Mouse (Mus musculus): ENCODE results near the gene Sf1. TPM values are rescaled to one million over a fixed set of nuclear protein-coding genes. Genes with fewer than 3 reads are reported as not detected.

Sf1 gene
- polyA plus RNA-seq, 2 experiments from 2014 or later = 55.3 to 56.7 TPM

DNA sequence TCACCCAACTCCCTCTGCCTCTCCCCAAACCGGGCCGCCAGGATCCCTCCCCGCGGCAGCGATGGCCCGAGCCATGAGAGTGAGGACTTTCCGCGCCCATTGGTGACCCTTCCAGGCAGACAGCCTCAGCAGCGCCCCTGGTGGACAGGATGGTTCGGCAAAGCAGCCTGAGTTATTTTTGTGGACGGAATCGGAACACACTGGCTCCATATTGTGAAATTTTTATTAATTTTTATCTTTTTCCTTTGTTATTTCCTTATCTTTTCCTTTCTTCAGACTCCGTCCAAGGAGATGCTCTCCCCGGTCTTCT is 12.7 kb downstream of the Sf1 start:
- ATAC-seq = no peak

DNA sequence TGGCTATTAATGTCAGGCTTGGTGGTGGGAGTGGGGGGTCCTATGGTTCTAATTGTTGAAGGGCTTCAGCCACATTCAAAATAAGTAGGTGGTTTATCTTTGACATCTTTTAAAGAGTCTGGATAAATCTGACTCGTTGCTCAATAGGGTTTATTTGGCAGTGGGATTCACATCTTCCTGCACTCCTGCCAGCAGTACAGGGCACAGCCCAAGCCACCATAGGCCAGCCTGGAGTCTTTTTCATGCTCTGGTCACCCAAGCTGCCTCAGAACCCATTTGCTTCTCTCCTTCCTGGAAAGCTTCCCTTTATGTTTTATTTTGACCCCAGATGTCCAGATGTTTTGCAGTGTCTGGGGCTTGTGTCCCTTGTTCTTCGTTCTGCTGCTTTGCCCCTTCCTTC is 13.2 kb downstream of the Sf1 start:
- no peak for ATAC-seq

DNA sequence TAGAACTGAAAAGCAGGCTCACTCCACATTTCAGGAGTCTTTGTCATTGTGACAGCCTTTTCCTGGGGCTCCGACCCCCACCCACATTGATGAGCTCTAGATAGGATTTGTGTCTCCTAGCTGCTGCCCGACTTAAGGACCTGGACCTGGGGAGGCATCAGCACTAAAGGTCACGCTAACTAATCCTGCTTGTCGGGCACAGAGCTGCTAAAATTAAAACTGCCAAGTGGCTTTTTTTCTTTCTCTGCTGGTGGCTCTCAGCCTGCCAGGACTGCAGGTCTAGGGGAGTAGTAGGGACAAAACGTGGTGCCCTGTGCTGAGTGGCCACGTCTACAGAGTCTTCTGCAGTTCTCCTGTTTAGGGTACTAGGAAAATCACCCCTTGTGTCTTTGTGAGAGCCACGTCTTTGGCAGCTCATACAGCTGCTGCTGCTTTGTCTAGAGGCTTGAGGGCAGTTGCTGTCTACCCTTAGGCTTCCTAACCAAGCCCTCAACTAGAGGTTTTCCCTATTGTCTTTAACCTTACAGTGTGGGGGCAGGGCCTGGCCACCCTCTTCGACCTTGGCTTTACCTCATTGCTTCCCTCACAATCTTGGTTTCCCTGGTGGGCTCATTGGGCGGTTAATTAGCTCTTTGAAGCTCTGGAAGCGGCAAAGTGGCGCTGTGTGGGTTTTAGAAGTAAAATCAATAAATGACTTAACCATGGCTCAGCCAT is 14.0 kb downstream of the Sf1 start:
- ATAC-seq = no peak

DNA sequence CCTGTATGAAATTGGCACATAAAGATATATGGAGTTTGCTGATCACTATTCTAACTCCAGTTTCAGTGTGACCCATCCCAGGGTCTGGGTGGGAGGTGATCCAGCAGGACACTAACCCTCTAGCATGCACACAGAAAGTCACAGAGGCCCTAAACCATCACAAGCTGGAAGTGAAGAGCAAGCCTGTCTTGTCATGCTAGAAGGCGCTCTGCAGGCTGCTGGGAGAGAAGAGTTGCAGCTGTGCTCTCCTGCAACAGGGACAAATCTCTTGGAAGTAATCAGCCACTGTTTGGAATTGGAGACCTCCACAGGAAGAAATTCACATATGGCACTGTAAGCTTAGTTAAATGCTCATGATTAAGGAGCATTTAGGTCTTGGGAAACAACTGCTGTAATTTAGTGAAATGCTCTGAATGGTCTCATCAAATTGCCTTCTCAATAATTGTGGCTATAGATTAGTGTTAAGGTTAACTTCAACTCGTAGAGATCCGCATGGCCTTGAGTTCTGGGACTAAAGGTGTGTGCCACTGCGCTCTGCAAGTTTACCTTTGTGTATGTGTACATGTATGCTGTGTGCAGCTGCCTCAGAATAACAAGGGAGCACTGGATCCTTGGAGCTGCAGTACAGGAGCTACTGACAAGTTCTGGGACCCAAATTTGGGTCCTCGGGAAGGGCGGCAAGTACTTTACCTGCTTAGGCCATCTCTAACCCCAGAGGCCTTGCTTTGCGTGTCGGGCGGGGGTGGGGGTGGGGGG is 17.1 kb downstream of the Sf1 start:
- no peak for ATAC-seq

DNA sequence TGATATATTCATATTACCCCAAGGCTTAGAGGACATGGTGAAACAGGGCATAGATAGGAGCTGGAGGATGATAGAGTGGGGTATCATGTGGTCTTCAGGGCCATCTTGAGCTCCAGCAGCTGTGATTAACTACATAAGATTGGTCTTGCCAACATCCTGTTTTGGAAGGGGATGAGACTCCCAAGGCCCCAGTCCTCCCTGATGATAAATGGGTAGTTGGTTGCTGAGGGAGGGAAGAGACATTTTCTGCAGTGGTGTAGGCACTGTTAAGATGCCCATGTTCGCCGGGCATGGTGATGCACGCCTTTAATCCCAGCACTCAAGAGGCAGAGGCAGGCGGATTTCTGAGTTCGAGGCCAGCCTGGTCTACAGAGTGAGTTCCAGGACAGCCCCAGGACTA is 17.7 kb downstream of the Sf1 start:
- ATAC-seq = no peak

DNA sequence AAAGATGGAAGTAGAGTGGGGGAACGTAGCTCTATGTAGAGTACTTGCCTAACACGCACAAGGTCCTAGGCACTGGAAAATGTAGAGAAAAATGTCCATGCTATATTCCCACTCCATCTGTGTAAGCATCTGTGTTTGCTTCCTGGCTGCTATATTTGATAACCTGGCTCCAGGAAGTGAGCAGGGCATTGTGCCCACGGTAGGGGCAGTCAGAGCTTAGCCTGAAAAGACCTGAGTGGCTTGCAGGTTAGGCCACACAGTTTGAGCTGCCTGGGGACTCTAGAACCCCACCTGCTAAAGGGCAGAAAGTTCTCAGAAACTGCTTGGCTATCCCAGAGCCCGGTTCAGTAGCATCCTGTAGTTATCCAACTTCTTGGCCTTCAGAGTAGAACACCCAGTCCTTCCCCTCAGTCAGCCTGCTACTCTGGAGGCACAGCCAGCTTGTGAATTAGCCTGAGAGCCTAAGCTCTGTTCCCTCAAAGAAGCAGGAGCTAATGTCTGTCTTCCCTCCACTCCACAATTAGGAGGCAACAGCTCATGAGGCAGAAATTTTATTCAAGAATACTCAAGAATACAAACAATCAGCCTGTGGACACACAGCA is 18.9 kb downstream of the Sf1 start:
- no peak for ATAC-seq

DNA sequence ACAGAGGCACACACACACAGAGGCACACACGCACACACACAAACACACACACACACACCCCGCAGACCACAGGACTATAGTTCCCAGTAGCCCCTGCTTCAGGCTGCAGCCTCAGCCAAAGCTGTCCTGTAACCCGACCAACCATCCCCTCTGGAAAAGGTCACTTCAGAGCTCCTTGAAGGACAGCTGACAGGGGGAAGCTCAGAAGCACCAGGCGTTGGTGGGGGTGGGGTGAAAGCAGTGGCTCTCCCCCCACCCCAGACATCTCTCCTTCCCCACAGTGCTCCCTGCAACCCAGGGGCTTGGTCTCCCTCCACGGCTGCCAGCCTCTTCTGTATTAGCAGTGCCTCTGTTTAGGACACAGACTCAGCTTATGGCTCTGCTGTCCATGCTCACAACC is 20.0 kb downstream of the Sf1 start:
- no peak for ATAC-seq

DNA sequence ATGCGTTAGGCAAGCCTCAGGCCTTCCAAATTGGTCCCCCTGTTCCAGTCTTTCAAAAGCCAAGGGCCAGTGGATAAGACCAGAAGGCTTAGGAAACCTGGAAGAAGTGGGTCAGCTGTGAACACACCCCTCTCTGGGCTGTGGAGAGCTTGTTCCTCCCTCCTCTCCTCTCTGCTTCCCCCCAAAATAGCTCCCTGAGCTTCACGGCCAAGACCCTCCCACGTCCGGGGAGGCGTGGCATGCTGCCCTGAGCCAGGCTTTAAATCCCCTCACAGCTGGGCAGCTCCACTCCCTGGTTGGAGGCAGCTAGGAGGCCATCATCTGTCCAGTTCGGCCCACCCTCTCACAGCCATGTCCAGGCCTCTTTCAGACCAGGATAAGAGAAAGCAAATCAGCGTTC is 20.6 kb downstream of the Sf1 start, which contains the start of gene Pygm:
Pygm (plus strand) TSS at position 272 of the 400 bp plus-strand sequence.
- no peak for ATAC-seq

DNA sequence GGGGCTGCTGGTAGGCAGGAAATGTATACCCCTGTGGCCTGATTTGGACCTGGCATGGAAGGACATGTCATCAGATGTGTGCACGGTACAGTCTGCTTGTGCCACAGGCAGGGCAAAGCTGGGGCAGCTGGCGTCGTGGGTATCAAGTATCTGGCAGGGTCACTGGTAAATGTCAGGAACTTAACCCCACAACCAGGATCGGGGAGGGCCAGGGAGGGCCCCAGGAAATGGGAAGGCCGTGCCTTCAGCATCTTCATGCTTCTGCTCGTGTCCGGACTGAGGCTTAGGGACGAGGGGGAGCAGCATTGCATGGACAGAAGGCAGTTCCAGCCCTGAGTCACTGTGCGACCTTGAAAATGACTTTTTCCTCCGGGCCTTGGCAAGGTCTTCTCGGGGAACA is 21.5 kb downstream of the Sf1 start:
- ATAC-seq = no peak

DNA sequence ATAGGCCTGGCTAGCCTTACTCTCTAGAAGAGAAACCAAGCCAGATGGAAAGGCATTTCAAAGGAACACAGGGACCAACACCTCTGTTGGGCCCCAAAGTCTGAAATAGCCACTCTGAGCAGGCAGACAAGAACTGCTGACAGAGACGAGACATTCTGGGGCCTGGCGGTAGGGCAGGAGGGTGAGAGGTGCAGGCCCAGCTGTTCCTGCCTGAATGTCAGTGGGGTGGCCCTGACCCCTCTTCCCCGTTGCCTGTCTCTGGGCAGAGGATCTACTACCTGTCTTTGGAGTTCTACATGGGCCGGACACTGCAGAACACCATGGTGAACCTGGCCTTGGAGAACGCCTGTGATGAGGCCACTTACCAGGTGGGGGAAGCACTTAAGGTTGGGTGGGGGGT is 21.9 kb downstream of the Sf1 start:
- no peak for ATAC-seq

DNA sequence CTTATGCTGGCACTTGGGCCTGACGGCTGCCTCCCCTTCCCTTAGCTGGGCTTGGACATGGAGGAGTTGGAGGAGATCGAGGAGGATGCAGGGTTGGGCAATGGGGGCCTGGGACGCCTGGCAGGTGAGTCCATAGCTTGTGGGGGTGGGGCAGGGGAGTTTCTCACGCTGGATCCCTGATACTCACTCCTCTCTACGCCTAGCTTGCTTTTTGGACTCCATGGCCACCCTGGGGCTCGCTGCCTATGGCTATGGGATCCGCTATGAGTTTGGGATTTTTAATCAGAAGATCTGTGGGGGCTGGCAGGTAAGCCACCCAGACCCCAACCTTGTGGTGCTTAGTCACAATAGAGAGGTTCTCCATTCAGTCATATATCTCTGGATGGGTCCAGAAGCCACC is 22.3 kb downstream of the Sf1 start:
- ATAC-seq = no peak

DNA sequence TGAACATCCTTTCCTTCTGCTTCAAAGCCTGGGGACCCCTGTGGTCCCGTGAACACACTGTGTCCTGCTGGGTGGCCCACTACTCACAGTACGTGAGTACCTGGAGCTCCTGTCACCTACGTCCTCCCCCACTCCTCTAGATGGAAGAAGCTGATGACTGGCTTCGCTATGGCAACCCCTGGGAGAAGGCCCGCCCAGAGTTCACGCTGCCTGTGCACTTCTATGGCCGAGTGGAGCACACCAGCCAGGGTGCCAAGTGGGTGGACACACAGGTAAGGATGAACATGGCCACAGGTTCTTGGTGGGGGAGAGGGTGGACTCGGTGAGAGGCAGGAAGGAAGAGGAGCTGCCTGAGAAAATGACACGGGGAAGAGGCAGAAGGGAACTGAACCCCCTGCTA is 22.7 kb downstream of the Sf1 start:
- no peak for ATAC-seq

DNA sequence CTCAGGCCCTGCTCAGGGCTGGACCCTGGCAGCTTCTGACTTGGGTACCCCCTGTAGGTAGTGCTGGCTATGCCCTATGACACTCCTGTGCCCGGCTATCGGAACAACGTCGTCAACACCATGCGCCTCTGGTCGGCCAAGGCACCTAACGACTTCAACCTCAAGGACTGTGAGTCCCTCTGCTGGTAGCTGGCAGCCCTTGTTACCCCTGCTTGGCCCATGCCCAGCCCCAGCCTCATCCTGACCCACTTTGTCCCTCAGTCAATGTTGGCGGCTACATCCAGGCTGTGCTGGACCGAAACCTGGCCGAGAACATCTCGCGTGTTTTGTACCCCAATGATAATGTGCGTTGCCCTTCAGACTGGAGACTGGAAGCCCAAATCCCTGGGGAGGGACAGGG is 24.5 kb downstream of the Sf1 start:
- no peak for ATAC-seq

DNA sequence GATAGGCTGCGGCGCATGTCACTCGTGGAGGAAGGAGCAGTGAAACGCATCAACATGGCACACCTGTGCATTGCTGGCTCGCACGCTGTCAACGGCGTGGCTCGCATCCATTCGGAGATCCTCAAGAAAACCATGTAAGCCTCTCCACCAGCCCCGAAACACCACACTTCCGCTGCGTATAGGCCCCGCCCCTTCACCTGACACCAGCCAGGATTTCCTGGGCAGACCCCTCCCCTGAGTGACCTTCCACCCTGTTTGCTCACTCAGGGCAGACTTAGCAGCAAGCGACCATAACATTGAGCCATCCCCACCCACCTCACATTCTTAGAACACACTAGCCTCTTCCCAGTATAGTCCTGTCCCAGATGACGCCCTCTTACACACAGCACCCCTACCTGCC is 26.3 kb downstream of the Sf1 start:
- peak; percentile 82 for ATAC-seq

DNA sequence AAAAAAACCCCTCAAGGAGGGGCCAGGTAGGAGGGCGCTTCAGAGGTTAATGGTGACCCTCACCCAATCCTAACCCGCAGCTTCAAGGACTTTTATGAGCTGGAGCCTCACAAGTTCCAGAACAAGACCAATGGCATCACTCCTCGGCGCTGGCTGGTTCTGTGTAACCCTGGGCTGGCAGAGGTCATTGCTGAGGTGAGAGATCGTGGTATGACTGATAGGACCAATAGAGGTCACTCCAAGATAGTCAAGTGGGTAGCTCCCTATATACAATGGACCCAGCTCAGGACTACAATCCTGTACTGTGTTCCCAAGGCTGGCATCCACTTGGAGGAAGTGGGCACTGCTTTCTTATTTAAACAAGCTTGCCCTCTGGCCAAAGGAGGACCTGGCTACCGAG is 26.8 kb downstream of the Sf1 start:
- no peak for ATAC-seq

DNA sequence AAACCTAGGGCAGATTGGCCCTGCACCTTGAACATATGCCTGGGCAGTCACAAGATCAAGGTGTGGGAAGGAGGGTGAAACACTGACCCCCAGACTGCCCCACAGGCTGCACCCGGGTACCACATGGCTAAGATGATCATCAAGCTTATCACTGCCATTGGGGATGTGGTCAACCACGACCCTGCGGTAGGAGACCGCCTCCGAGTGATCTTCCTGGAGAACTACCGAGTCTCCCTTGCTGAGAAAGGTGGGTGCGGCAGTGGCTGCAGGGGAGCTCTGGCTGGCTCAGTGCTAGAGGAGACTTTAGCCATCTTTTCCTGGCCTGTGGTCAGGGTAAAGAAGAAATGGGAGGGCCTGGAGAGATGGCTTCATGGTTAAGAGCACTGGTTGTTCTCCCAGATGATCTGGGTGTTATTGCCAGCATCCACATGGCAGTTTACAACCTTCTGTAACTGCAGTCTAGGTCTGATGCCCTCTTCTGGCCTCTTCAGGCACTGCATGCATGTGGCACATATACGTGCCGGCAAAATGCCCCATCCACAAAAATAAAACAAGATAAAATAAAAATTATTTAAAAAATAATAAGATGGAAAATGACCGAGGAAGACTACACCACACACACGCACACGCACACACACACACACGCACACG is 29.4 kb downstream of the Sf1 start:
- no peak for ATAC-seq

DNA sequence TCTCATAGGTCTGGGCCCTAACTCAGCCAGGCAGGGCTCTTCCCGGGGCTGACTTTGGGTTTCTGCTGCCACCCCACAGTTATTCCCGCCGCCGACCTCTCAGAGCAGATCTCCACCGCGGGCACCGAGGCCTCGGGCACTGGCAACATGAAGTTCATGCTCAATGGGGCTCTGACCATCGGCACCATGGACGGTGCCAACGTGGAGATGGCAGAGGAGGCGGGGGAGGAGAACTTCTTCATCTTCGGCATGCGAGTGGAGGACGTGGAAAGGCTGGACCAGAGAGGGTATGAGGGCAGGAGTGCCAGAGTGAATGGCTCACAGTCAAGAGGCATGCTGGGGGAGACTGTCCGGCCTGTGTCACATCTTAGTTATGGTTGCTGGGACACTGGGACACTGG is 30.1 kb downstream of the Sf1 start:
- ATAC-seq = no peak

DNA sequence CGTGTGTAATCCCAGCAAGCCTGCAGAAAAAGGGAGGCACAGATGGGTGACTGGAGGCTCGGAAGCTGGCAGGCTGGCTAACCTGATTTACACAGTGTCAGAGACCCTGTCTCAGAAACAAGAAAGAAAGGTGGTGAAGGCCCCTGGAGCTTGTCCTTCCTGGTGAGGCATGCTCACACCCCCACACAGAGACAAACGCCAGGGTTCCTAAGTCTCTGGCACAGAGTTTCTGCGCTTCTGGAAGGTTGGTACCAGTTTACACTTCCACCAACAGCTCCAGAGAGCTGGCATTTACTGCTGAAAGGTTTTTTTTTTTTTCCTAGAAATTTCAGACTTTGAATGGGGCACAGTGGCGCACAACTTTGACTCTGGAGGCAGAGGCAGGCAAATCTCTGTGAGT is 32.7 kb downstream of the Sf1 start:
- no peak for ATAC-seq

DNA sequence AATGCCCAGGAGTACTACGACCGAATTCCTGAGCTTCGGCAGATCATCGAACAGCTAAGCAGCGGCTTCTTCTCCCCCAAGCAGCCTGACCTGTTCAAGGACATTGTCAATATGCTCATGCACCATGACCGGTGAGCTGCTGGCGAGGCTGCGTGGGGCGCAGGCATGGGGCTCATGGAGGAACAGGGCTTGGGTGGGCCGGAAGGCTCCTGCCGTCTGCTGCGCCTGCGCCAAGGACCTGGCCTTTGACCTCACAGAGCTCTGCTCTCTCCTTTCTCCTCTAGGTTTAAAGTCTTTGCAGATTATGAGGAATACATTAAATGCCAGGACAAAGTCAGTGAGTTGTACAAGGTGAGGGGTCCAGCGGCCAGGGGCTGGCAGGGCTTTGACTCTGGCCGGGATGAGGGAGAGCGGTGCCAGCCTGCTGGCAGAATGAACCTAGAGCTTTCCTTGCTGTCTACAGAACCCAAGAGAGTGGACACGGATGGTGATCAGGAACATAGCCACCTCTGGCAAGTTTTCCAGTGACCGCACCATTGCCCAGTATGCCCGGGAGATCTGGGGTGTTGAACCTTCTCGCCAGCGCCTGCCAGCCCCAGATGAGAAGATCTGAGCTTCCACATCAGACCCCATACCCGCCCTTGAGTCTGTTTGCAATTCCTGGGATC is 34.2 kb downstream of the Sf1 start:
- no peak for ATAC-seq

DNA sequence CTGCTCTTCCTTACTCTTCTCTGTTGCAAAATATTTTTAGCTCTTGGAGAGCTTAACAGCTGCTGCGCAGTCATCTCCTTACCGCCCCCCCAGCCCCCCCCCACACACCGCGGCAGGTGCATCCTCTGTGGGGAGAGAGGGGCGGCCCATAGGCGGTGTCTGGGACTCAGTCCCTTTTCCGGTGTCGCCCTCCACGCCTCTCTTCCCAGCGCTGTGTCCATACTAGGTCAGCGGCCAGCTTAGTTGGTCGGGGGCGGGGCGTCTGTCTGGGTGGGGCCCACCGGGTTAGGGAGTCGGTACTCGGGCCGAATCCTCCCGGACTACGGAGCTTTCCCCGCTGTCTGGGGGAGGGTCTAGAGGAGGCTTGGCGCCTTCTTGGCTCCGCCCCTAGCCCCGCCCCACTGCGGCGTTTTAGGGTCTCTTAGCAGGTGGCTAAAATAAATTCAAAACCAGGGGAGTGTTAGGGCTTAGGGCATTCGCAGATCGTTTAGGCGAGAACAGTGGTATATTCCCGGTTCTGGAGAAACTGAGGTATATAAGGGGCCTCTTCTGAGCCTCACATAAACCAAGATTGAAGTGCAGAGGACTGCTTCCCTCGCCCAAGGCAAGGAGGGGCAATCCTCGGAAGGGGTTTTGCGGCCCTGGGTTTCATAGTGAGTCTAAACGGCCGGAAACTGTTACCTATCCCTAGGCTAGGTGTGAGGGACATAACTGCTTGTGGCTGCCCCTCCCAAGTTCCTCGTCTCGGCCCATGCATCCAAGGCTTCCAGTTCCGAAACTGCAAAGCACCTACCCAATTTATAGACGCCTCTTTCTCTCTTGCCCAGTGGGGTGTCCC is 35.2 kb downstream of the Sf1 start:
- ATAC-seq = peak; percentile 42

DNA sequence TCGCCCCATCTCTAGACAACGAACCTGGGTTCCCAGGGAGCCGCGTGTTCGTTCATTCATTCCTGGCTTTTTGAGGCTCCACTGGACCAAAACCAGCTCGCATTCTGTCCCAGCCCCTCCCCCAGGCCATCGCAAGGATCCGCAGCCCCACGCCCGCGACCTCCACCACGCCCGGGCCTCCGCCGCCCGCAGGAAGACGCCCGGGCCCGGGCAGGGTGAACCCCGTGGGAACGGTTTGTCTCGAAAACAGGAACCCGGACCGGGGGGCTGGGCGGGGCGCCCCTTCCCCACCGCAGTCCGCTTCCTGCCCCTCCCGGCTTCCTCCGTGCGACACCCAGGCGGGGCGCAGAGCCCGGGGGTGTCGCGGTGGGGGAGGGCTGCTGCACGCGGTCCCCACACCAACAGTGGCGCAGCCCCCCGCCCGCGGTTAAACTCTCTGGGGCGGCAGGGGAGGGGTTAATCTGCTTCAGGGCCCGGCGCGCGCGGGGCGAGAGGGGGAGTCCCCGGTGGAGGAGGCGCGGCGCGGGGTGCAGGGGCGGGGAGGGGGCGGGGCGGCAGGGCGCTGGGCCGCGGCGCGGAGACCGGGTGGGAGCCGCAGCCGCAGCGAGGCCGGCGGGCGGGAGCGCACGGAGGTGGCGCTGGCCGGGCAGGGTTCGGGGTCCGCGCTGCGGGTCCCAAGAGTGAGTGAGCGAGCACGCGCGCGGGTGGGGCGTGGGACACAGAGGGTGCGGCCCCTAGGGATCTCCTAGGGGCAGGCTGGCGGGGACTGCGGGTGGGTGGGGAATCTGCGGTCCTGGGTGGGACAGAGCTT is 36.0 kb downstream of the Sf1 start, which contains the start of gene Rasgrp2:
Rasgrp2 (plus strand) TSS at position 56 of the 811 bp plus-strand sequence.
- peak; percentile 78 for ATAC-seq

Measured in CD4-positive, CD25-positive, alpha-beta regulatory T cell, adult 4 months (primary cell).